Mouse (Mus musculus): ENCODE measurements at regions not wholly inside any gene's neighbourhood (a gene's known extent, or its start where the extent isn't known, plus 50 kb on each side); places are given as distances from the start of the nearest gene placed in this dataset.

GRCm38 (mm10) chr6:6289806-6290205 lies 72.8 kb upstream of the Slc25a13 start:
- DNase-seq: no peak

DNA sequence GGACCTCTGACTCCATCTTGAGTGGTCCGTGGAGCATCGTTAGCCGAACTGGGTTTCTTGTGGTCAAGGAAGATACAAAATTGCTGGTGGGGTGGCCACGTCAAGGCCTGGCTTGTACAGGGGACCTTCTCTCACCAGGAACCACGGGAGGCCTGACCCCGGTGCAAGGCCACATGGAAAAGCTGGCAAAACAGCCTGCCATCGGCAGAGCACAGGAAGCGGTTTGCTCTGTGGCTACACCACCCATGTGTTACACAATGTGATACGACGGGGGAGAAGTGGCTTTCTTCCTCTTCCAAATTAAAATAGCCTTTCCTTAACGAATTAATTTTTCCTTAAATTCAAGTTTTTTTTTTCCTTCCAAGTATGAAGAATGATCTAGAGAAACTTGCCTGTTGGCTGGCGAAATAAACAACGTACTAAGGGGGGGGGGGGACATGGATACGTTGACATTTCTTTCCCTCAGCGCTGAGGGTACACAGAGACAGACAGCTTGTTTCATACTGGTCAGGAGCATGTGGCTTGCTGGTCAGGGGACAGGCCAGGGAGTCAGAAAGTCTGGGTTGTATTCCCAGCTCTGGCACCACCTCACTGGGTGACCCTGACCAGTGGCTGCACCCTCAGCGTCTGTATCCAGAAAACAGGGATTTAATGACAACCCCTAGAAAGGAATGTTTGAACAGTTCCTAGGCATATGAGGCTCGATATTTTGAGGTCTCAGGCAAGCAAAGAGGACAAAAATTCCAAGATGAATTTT lies 64.0 kb upstream of the Slc25a13 start:
- DNase-seq: no peak

DNA sequence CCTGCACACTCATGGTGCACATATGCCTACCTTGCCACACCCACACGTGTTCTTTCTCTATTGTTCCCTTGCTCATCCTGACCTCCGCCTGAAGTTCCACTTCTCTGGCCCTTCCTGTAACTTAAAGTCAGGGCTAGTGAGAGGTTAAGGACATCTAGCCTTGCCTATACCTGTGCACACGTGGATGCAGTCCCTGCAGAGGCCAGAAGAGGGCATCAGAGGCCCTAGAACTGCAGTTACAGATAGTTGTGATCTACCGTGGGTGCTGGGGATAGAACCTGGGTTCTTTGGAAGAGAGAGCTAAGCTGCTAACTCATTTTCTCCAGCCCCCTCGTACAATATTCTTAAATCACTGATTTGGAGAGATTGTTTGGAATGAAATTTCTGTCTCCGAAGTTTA lies 62.7 kb upstream of the Slc25a13 start:
- DNase-seq: no peak

GRCm38 (mm10) chr6:6270545-6270944 lies 53.6 kb upstream of the Slc25a13 start:
- no peak for DNase-seq
